Mouse (Mus musculus): Measurements from ENCODE around the gene Esrrg. TPM values are rescaled to one million over a fixed set of nuclear protein-coding genes. Genes with fewer than 3 reads are reported as not detected.

Esrrg gene
- total and polyA plus RNA-seq, 2 experiments from 2014 or later, result 28.0 to 41.6 TPM

- peaks cover 21% of the 10 kb centered on the region for H3K27me3 ChIP-seq (ENCODE audit: insufficient read depth, low read length)
- H3K9me3 ChIP-seq (ENCODE audit: low read length), result no peaks in the 10 kb centered on the region
- ATAC-seq (0 out of 2 replicates have a peak, but pooled peaks have one; percentile 19), DNase-seq (ENCODE audit: low spot score) (peak; percentile 51)
- peak overlapping the region; percentile 28 for H3K4me3 ChIP-seq (ENCODE audit: low read length)
- H3K36me3 ChIP-seq (ENCODE audit: insufficient read depth, low read length), result no peaks in the 10 kb centered on the region
- H3K9ac ChIP-seq (replicated peaks; ENCODE audit: low read length), result no peak overlapping the region
- no peak for TF ChIP-seq CTCF (IDR thresholded peaks at IDR 0.05; ENCODE audit: low read depth)
- 3% methylated on average over 32 of the region's 32 CpGs for WGBS
- H3K4me2 ChIP-seq (ENCODE audit: low read depth, low read length), result peak overlapping the region; percentile 60
- H3K4me1 ChIP-seq (ENCODE audit: insufficient read depth, low read length), result peaks cover 15% of the 10 kb centered on the region; the same call in 1 of the 2 replicates
- H3K27ac ChIP-seq, result no peak overlapping the region
Observed at GRCm38 (mm10) chr1:187605391-187606270, 3.0 kb upstream of the Esrrg start.

- no peak overlapping the region for H3K4me3 ChIP-seq (ENCODE audit: low read length)
- no peak overlapping the region for H3K27ac ChIP-seq
- no peak overlapping the region for H3K9ac ChIP-seq (replicated peaks; ENCODE audit: low read length)
- ATAC-seq, result no peak
- TF ChIP-seq CTCF (IDR thresholded peaks at IDR 0.05; ENCODE audit: low read depth), result no peak
- WGBS, result 9% methylated on average over 23 of the region's 23 CpGs
- H3K4me1 ChIP-seq (ENCODE audit: insufficient read depth, low read length), result peaks cover 15% of the 10 kb centered on the region; the same call in 1 of the 2 replicates
- no peaks in the 10 kb centered on the region for H3K9me3 ChIP-seq (ENCODE audit: low read length)
- peak overlapping the region; percentile 19; the same call in 1 of the 2 replicates for H3K4me2 ChIP-seq (ENCODE audit: low read depth, low read length)
- DNase-seq (ENCODE audit: low spot score), result no peak
- peaks cover 29% of the 10 kb centered on the region for H3K27me3 ChIP-seq (ENCODE audit: insufficient read depth, low read length)
- H3K36me3 ChIP-seq (ENCODE audit: insufficient read depth, low read length), result no peaks in the 10 kb centered on the region
Observed at GRCm38 (mm10) chr1:187606271-187607040, 2.1 kb upstream of the Esrrg start.

- H3K27me3 ChIP-seq (ENCODE audit: insufficient read depth, low read length), result peaks cover 33% of the 10 kb centered on the region
- H3K4me3 ChIP-seq (ENCODE audit: low read length), result 0 out of 2 replicates have a peak overlapping the region, but pooled peaks have one; percentile 8
- 4% methylated on average over 47 of the region's 47 CpGs for WGBS
- H3K9me3 ChIP-seq (ENCODE audit: low read length), result no peaks in the 10 kb centered on the region
- H3K4me1 ChIP-seq (ENCODE audit: insufficient read depth, low read length), result peaks cover 15% of the 10 kb centered on the region; the same call in 1 of the 2 replicates
- TF ChIP-seq CTCF (IDR thresholded peaks at IDR 0.05; ENCODE audit: low read depth), result no peak
- H3K4me2 ChIP-seq (ENCODE audit: low read depth, low read length), result peak overlapping the region; percentile 40; the same call in 1 of the 2 replicates
- no peaks in the 10 kb centered on the region for H3K36me3 ChIP-seq (ENCODE audit: insufficient read depth, low read length)
- H3K27ac ChIP-seq, result no peak overlapping the region
- no peak for ATAC-seq
- no peak for DNase-seq (ENCODE audit: low spot score)
- H3K9ac ChIP-seq (replicated peaks; ENCODE audit: low read length), result no peak overlapping the region
Observed at GRCm38 (mm10) chr1:187607065-187608047, 1.2 kb upstream of the Esrrg start.

GRCm38 (mm10) chr1:187609021-187609852 lies 646 bp downstream of the Esrrg start:
- H3K4me1 ChIP-seq (ENCODE audit: insufficient read depth, low read length), result peaks cover 15% of the 10 kb centered on the region; the same call in 1 of the 2 replicates

GRCm38 (mm10) chr1:187609853-187610230 lies 1.3 kb downstream of the Esrrg start:
- H3K9ac ChIP-seq (replicated peaks; ENCODE audit: low read length), result no peak overlapping the region
- H3K4me3 ChIP-seq (ENCODE audit: low read length), result peak overlapping the region; percentile 47
- no peak overlapping the region for H3K27ac ChIP-seq
- H3K9me3 ChIP-seq (ENCODE audit: low read length), result no peaks in the 10 kb centered on the region
- peaks cover 33% of the 10 kb centered on the region for H3K27me3 ChIP-seq (ENCODE audit: insufficient read depth, low read length)
- no peak for TF ChIP-seq CTCF (IDR thresholded peaks at IDR 0.05; ENCODE audit: low read depth)
- H3K4me2 ChIP-seq (ENCODE audit: low read depth, low read length), result peak overlapping the region; percentile 85
- no peak for ATAC-seq
- no peaks in the 10 kb centered on the region for H3K36me3 ChIP-seq (ENCODE audit: insufficient read depth, low read length)
- no peak for DNase-seq (ENCODE audit: low spot score)
- H3K4me1 ChIP-seq (ENCODE audit: insufficient read depth, low read length), result peaks cover 13% of the 10 kb centered on the region; the same call in 1 of the 2 replicates
- WGBS, result 5% methylated on average over 16 of the region's 16 CpGs

More at GRCm38 (mm10) chr1:187609021-187609852, 646 bp downstream of the Esrrg start:
- H3K9ac ChIP-seq (replicated peaks; ENCODE audit: low read length), result peak overlapping the region; percentile 24; the same call in 1 of the 2 replicates
- H3K4me3 ChIP-seq (ENCODE audit: low read length), result peak overlapping the region; percentile 47
- no peaks in the 10 kb centered on the region for H3K9me3 ChIP-seq (ENCODE audit: low read length)
- no peak overlapping the region for H3K27ac ChIP-seq
- TF ChIP-seq CTCF (IDR thresholded peaks at IDR 0.05; ENCODE audit: low read depth), result 0 out of 2 replicates have a peak, but pooled peaks have one; percentile 6
- no peaks in the 10 kb centered on the region for H3K36me3 ChIP-seq (ENCODE audit: insufficient read depth, low read length)
- ATAC-seq, result peak; percentile 47; the same call in 1 of the 2 replicates
- under 1% methylated on average over 72 of the region's 72 CpGs for WGBS
- H3K4me2 ChIP-seq (ENCODE audit: low read depth, low read length), result peak overlapping the region; percentile 85
- peak; percentile 49 for DNase-seq (ENCODE audit: low spot score)
- H3K27me3 ChIP-seq (ENCODE audit: insufficient read depth, low read length), result peaks cover 33% of the 10 kb centered on the region
